Mouse (Mus musculus) heart, postnatal 10 days (tissue): ENCODE results near the gene Zfp263. TPM values are rescaled to one million over a fixed set of nuclear protein-coding genes. Genes with fewer than 3 reads are reported as not detected.

Experiments used
- total RNA-seq, 2 experiments: library from RNA; stranded (reverse); gene quantifications; 2 replicates each; pipeline ENCODE4 v1.2.3; 2021

Gene Zfp263
- total RNA-seq, 2 experiments from 2014 or later: 11.2 to 13.4 TPM

Other genes starting within 250 kb of the Zfp263 start
- gene Olfr161, start 153.1 kb upstream of the Zfp263 start, total RNA-seq: not detected
- gene Mefv, start 26.0 kb upstream of the Zfp263 start, total RNA-seq: not detected
- not detected for gene Olfr15, start 86.8 kb downstream of the Zfp263 start, total RNA-seq
- 1 to 10 TPM; 1.1 to 1.5 TPM for gene Zfp174, start 103.2 kb downstream of the Zfp263 start, total RNA-seq
- 10 to 100 TPM; 56.6 to 58.7 TPM for gene Naa60, start 128.3 kb downstream of the Zfp263 start, total RNA-seq
- gene Zfp597, start 140.5 kb downstream of the Zfp263 start, total RNA-seq: 10 to 100 TPM; 11.3 to 12.7 TPM
- not detected for gene Gm20695, start 140.6 kb downstream of the Zfp263 start, total RNA-seq
- 1 to 10 TPM; 3.6 to 4.6 TPM for gene 1700037C18Rik, start 164.6 kb downstream of the Zfp263 start, total RNA-seq
- 10 to 100 TPM in 1 of 2 experiments, 1 to 10 TPM in 1; 9.4 to 11.3 TPM for gene Cluap1, start 164.7 kb downstream of the Zfp263 start, total RNA-seq
- gene Nlrc3, start 232.5 kb downstream of the Zfp263 start, total RNA-seq: 1 to 10 TPM; 3.0 to 3.1 TPM